Mouse (Mus musculus) forebrain, embryonic 11.5 days (tissue): ENCODE measurements at regions not wholly inside any gene's neighbourhood (a gene's known extent, or its start where the extent isn't known, plus 50 kb on each side); places are given as distances from the start of the nearest gene placed in this dataset.

Experiments
- ATAC-seq: fragments of 200-750 bp; cut with Nextera tagmentation; replicated peaks from 2 replicates; pipeline ENCODE4 v1.8.0; 2017; ENCODE audit warnings: moderate TSS enrichment; ENCODE audit not compliant: low FRiP score
- DNase-seq: peaks from one replicate; pipeline ENCODE4 v3.0.0-alpha.2; 2017; ENCODE audit warnings: low spot score
- H3K27ac ChIP-seq: fragments of 300-500 bp; sonication (generic); 2 replicates; pipeline ENCODE4 v1.5.1; 2014; ENCODE audit warnings: low read depth, low read length
- H3K27me3 ChIP-seq: fragments of 300-500 bp; sonication (generic); 2 replicates; pipeline ENCODE4 v1.6.1; 2014; ENCODE audit warnings: mild to moderate bottlenecking, low read length, mixed read lengths; ENCODE audit not compliant: control insufficient read depth, insufficient read depth
- H3K36me3 ChIP-seq: fragments of 300-500 bp; sonication (generic); 2 replicates; pipeline ENCODE4 v1.6.1; 2014; ENCODE audit warnings: mild to moderate bottlenecking, low read length, moderate library complexity, mixed read lengths; ENCODE audit not compliant: control insufficient read depth, insufficient read depth
- H3K4me1 ChIP-seq: fragments of 300-500 bp; sonication (generic); replicated peaks from 2 replicates; pipeline ENCODE4 v1.6.1; 2014; ENCODE audit warnings: low read length, mixed read lengths; ENCODE audit not compliant: control insufficient read depth, insufficient read depth
- H3K4me2 ChIP-seq: fragments of 300-500 bp; sonication (generic); 2 replicates; pipeline ENCODE4 v1.6.1; 2014; ENCODE audit warnings: low read depth, mild to moderate bottlenecking, low read length, moderate library complexity, mixed read lengths; ENCODE audit not compliant: severe bottlenecking
- H3K4me3 ChIP-seq: fragments of 300-500 bp; sonication (generic); 2 replicates; pipeline ENCODE4 v1.5.1; 2014; ENCODE audit warnings: low read depth, low read length
- H3K9ac ChIP-seq: fragments of 300-500 bp; sonication (generic); 2 replicates; pipeline ENCODE4 v1.6.1; 2014; ENCODE audit warnings: low read length
- H3K9me3 ChIP-seq: fragments of 300-500 bp; sonication (generic); 2 replicates; pipeline ENCODE4 v1.6.1; 2016; ENCODE audit warnings: low read length, mixed read lengths; ENCODE audit not compliant: control insufficient read depth
- WGBS: fragments of 180-500 bp; shearing (Covaris S2); extraction: QIAGEN DNeasy Blood & Tissue Kit; methylation state at CpG from one replicate; pipeline ENCODE4 v1.1.7; 2014; 5-methylcytosine and 5-hydroxymethylcytosine counted together

GRCm38 (mm10) chr8:127944955-127945498, 413.4 kb upstream of the Nrp1 start:
- H3K9me3 ChIP-seq: no peaks in the 10 kb centered on the region

GRCm38 (mm10) chr8:127957571-127957970, 400.8 kb upstream of the Nrp1 start:
- no peak for ATAC-seq

More at GRCm38 (mm10) chr8:127944955-127945498, 413.4 kb upstream of the Nrp1 start:
- Histone ChIP-seq H3K27me3 (no peaks in the 10 kb centered on the region), H3K27ac (no peak overlapping the region), H3K4me1 (no peaks in the 10 kb centered on the region), H3K9ac (no peak overlapping the region), H3K4me2 (no peak overlapping the region), H3K36me3 (no peaks in the 10 kb centered on the region), H3K4me3 (no peak overlapping the region)
- no peak for DNase-seq
- ATAC-seq: no peak

GRCm38 (mm10) chr8:127958351-127959044, 399.9 kb upstream of the Nrp1 start:
- no peak overlapping the region for H3K27ac ChIP-seq
- H3K27me3 ChIP-seq: no peaks in the 10 kb centered on the region
- H3K9ac ChIP-seq: no peak overlapping the region
- no peak for DNase-seq
- ATAC-seq: 0 out of 2 replicates have a peak, but pooled peaks have one; percentile 39
- no peaks in the 10 kb centered on the region for H3K9me3 ChIP-seq
- H3K4me3 ChIP-seq: no peak overlapping the region
- H3K4me2 ChIP-seq: no peak overlapping the region
- WGBS: 63% methylated on average over 12 of the region's 12 CpGs
- no peaks in the 10 kb centered on the region for H3K36me3 ChIP-seq
- no peaks in the 10 kb centered on the region for H3K4me1 ChIP-seq

More at GRCm38 (mm10) chr8:127957571-127957970, 400.8 kb upstream of the Nrp1 start:
- no peaks in the 10 kb centered on the region for H3K4me1 ChIP-seq
- no peak overlapping the region for H3K4me2 ChIP-seq
- no peak for DNase-seq
- no peaks in the 10 kb centered on the region for H3K9me3 ChIP-seq
- H3K9ac ChIP-seq: no peak overlapping the region
- no peak overlapping the region for H3K27ac ChIP-seq
- H3K36me3 ChIP-seq: no peaks in the 10 kb centered on the region
- no peaks in the 10 kb centered on the region for H3K27me3 ChIP-seq
- 84% methylated on average over 1 of the region's 1 CpGs for WGBS
- no peak overlapping the region for H3K4me3 ChIP-seq

- Histone ChIP-seq H3K27me3 (no peaks in the 10 kb centered on the region), H3K4me2 (no peak overlapping the region), H3K27ac (no peak overlapping the region), H3K9ac (no peak overlapping the region), H3K9me3 (no peaks in the 10 kb centered on the region), H3K36me3 (no peaks in the 10 kb centered on the region), H3K4me1 (no peaks in the 10 kb centered on the region), H3K4me3 (no peak overlapping the region)
- DNase-seq (no peak), ATAC-seq (no peak)
- 96% methylated on average over 1 of the region's 1 CpGs for WGBS
Observed at GRCm38 (mm10) chr8:127962862-127963261, 395.5 kb upstream of the Nrp1 start.

GRCm38 (mm10) chr8:127963625-127964024, 394.8 kb upstream of the Nrp1 start:
- no peak overlapping the region for H3K9ac ChIP-seq
- ATAC-seq (no peak), DNase-seq (no peak)
- H3K4me3 ChIP-seq: no peak overlapping the region
- no peaks in the 10 kb centered on the region for H3K9me3 ChIP-seq
- whole genome bisulfite sequencing: 94% methylated on average over 6 of the region's 6 CpGs
- no peak overlapping the region for H3K27ac ChIP-seq
- H3K4me2 ChIP-seq: no peak overlapping the region
- H3K27me3 ChIP-seq: no peaks in the 10 kb centered on the region
- no peaks in the 10 kb centered on the region for H3K4me1 ChIP-seq
- H3K36me3 ChIP-seq: no peaks in the 10 kb centered on the region

- Histone ChIP-seq H3K4me2 (no peak overlapping the region), H3K4me3 (no peak overlapping the region), H3K4me1 (no peaks in the 10 kb centered on the region), H3K9me3 (no peaks in the 10 kb centered on the region), H3K9ac (no peak overlapping the region), H3K36me3 (no peaks in the 10 kb centered on the region), H3K27ac (no peak overlapping the region), H3K27me3 (no peaks in the 10 kb centered on the region)
- ATAC-seq (no peak), DNase-seq (no peak)
Observed at GRCm38 (mm10) chr8:127964801-127965200, 393.6 kb upstream of the Nrp1 start.

GRCm38 (mm10) chr8:127965341-127965740, 393.1 kb upstream of the Nrp1 start:
- WGBS: 79% methylated on average over 2 of the region's 2 CpGs
- Histone ChIP-seq H3K36me3 (no peaks in the 10 kb centered on the region), H3K9ac (no peak overlapping the region), H3K9me3 (no peaks in the 10 kb centered on the region), H3K4me3 (no peak overlapping the region), H3K4me1 (no peaks in the 10 kb centered on the region), H3K27ac (no peak overlapping the region), H3K4me2 (no peak overlapping the region), H3K27me3 (no peaks in the 10 kb centered on the region)
- DNase-seq (no peak), ATAC-seq (no peak)

- Histone ChIP-seq H3K27ac (no peak overlapping the region), H3K4me1 (no peaks in the 10 kb centered on the region), H3K9ac (no peak overlapping the region), H3K36me3 (no peaks in the 10 kb centered on the region), H3K9me3 (no peaks in the 10 kb centered on the region), H3K4me3 (no peak overlapping the region), H3K4me2 (no peak overlapping the region), H3K27me3 (no peaks in the 10 kb centered on the region)
- DNase-seq (no peak), ATAC-seq (no peak)
- 86% methylated on average over 2 of the region's 2 CpGs for WGBS
Observed at GRCm38 (mm10) chr8:127968026-127968425, 390.4 kb upstream of the Nrp1 start.

GRCm38 (mm10) chr8:127973194-127973593, 385.2 kb upstream of the Nrp1 start:
- Histone ChIP-seq H3K9me3 (no peaks in the 10 kb centered on the region), H3K4me2 (no peak overlapping the region), H3K9ac (no peak overlapping the region), H3K4me3 (no peak overlapping the region), H3K27me3 (no peaks in the 10 kb centered on the region), H3K27ac (no peak overlapping the region), H3K4me1 (no peaks in the 10 kb centered on the region), H3K36me3 (no peaks in the 10 kb centered on the region)
- 95% methylated on average over 2 of the region's 2 CpGs for WGBS
- no peak for DNase-seq
- no peak for ATAC-seq
